Mouse (Mus musculus): Measurements from ENCODE around the gene Thsd7b.
"Not testable (repeated sequence)": the region's sequence is repeated elsewhere in the genome, so short reads cannot be mapped to it uniquely, and the experiment has no call there.

The Thsd7b gene

GRCm38 (mm10) chr1:129874355-129874754 lies 601.3 kb downstream of the Thsd7b start:
- no peak for DNase-seq

DNA sequence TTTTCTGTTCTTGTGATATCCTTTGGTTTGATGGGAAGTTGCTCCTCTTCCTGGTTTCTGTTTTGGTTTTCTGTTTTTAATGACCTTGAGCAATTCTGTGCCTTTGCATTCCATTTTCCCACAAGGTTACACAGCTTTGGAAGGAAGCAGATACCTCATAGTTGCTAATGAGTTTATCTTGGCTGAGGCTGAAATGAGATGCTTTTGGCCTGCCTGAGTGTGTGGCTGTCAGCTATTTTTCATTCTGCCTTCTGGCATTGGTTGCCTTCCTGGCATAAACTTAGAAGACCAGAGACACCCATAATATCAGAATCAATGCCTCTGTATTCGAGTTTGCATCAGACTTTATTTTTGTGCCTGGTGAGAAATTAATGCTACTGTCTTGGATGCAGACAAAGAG lies 614.8 kb downstream of the Thsd7b start:
- DNase-seq = no peak

- DNase-seq = no peak
Observed at GRCm38 (mm10) chr1:129898121-129898520, 625.0 kb downstream of the Thsd7b start.

DNA sequence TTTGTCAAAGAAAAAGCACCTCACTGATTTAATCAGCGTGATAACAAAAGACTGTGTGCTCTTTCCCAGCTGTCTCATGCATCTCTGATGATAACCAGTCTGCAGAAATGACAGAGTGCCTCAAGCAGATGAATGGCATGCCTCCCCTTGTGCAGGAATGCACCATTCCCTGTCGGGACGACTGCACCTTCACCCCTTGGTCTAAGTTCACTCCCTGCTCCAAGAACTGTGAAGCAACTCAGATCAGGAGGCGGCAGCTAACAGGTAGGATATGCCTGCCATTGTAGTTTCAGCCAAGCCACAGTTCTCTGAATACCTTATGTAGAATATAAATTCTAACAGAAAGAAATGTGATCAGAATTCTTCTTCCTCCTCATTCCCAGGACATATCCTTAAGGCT lies 642.4 kb downstream of the Thsd7b start:
- no peak for DNase-seq

DNA sequence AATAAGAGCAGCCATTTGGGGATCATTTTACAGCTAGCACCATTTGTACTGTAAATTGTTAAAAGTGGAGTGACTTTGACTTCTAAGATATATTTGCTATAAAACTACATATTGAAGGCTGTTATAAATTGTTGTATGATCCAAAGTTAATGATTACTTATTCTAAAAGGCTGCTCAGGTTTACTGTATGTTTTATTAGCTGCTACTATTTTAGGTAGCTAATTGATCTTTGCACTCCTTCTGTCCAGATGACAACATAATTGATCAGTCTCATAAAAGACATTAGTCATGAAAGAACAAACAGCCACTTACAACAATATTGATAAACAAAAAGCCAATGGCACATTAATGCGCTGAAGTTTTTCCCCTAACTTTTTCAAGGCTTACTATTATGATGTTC lies 644.5 kb downstream of the Thsd7b start:
- DNase-seq = no peak

DNA sequence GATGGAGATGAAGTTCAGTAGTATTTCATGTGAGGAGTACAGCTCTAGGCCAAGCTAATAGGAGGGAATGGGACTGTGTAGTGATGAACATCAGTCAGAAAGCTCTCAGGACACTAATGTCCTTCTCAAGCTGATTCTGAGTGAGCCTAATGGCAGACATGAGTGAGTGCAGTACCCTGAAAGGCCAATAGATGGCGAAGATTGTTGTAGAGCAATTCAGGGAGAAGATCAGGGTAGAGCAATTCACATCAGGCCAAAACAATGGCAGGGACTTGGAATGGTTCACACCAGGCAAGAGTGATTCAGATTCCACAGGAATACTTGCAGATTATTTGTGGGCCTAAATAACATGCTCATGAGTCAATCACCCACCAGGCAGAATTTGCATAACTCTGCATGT lies 646.3 kb downstream of the Thsd7b start:
- DNase-seq = no peak

DNA sequence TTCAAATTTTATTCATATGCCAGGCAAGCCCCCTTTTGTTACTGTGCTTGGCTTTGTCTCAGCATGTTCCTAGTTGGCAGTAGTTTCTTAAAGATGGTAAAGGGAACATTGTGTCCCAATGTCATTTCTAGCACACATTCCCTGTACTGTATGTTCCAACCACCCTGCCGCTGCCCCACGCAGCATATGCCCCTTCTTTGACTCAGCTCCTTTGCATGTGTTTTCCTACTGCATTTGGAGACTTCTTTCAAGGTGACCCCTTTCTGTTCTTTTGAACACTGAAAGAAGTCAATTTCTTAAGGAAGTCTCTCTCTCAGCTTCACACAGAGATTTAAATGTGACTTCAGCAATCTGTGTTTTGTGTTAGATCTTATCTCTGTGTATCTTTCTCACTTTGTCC lies 657.9 kb downstream of the Thsd7b start:
- DNase-seq = no peak

DNA sequence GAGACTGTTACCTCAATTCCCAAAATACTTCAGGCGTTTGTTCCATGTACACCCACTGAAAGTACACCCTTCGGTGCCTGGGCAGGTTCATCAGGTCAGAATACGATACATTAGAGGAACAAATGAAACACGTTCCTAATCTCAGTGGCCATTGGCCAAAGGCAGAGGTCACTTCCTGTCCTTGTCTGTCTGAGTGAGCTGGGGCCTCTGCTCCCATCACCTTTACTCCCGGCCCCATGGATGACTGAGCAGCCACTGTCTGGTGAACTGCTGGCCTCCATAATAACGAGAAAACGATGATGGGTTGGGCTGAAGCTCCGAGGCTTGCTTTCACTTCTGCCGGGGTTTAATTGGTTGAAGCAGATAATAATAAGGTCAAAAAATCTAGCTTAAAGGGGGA lies 670.0 kb downstream of the Thsd7b start:
- DNase-seq = no peak

GRCm38 (mm10) chr1:129947026-129947425 lies 673.9 kb downstream of the Thsd7b start:
- no peak for DNase-seq

DNA sequence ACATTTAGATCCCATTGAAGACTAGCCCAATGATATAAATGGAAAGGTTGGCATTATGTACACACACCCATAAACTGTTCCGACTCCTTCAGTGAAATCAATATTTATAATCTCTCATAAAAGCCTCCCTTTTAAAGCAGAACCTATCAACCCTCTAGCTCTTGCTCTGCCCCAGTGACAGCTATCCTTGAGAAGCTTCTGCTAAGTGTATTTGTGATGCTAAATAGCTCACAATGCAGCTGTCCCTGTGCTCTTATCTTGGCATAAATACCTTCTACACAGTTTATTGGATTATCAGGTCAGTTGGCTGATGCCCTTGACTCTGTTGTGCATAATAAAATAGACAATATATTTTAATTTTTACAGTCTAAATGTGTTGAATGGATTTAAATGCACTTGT lies 682.4 kb downstream of the Thsd7b start:
- DNase-seq = no peak

GRCm38 (mm10) chr1:129956625-129957024 lies 683.5 kb downstream of the Thsd7b start:
- no peak for DNase-seq

GRCm38 (mm10) chr1:129959352-129959751 lies 686.2 kb downstream of the Thsd7b start:
- not testable (repeated sequence) for DNase-seq

DNA sequence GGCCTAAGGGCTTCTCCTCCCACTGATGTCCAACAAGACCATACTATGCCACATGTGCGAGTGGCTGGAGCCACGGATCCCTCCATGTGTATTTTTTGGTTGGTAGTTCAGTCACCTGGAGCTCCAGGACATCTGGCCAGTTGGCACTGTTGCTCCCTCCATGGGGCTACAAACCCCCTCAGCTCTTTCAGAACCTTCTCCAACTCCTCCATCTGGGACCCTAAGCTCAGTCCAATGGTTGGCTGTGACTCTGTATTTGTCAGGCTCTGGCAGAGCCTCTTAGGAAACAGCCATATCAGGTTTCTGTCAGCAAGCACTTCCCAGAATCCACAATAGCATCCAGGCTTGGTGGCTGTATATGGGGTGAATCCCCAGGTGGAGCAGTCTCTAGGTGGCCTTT lies 690.1 kb downstream of the Thsd7b start:
- DNase-seq = no peak

GRCm38 (mm10) chr1:129989247-129989646 lies 716.1 kb downstream of the Thsd7b start:
- DNase-seq = not testable (repeated sequence)

DNA sequence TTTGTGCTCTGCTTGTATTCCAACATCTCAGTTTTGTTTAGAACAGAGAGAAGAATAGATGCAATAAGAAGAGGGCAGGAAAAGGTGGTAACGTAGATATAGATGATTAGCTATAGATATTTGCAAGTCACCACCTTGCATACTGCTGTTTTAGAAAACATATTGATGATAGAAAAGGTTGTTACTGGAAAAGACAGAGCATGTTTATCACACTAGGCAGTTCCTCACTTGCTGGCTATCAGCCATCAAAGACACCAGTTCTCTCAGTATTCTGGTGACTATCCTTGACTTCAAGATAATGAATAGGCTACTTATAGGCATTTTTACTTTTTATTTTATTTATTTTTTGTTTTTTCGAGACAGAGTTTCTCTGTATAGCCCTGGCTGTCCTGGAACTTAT lies 717.7 kb downstream of the Thsd7b start:
- DNase-seq = no peak

- DNase-seq = no peak
Observed at GRCm38 (mm10) chr1:130055012-130055411, 781.9 kb downstream of the Thsd7b start.

- DNase-seq = no peak
Observed at GRCm38 (mm10) chr1:130062105-130062504, 789.0 kb downstream of the Thsd7b start.

DNA sequence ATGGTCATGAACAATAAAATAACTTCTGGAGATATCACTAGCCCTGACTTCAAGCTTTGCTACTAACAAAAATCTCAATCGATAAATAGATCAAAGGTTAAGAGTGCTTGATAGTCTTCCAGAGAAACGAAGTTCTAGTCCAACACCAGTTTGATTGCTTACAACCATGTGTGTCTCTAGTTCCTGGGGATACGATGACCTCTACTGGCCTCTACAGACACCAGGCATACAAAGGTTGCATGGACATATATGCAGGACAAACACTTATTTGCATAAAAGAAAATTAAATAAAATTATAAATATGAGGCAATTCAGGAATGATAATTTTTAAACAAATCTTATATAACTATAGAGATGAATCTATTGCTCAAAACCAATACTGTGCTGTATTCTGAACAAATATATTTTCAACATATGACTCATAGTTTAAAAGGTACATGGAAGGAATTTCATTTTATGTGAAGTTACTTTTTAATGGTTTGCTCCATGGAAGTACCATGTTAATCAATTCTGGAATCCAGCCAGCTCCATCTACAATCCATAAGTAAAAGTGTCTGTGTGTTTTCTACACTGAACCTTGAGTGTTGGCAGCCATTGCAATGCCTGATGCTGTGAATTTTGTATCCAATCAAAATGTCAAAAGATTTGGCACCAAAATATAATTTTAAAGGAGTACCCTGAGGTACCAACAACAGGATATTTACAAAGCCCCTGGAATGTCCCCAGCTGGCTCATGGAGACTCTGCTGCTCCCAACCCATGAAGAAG lies 793.3 kb downstream of the Thsd7b start:
- no peak for DNase-seq

GRCm38 (mm10) chr1:130083788-130084187 lies 810.7 kb downstream of the Thsd7b start:
- no peak for DNase-seq

- DNase-seq = no peak
Observed at GRCm38 (mm10) chr1:130085207-130085606, 812.1 kb downstream of the Thsd7b start.

GRCm38 (mm10) chr1:130085910-130086309 lies 812.8 kb downstream of the Thsd7b start:
- no peak for DNase-seq

DNA sequence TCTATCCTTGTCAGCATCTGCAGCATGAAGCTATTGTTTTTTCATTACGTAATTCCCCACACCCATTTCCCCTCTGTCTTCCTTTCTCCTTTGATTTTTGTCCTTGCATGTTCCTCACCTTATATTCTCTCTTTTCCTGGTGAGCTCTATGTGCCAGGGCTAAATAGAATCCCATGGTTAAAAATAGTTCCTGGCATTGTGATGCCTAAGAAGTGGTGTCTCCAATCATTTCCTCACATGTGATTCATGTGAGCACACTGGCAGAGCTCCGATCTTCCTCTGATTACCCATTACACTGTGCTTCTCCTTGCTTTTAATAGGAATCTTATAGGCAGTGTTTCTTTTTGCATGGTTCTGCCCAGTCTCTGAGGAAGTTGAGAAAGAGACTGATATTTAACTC lies 826.1 kb downstream of the Thsd7b start:
- no peak for DNase-seq

- DNase-seq = no peak
Observed at GRCm38 (mm10) chr1:130112580-130113314, 839.6 kb downstream of the Thsd7b start.

- DNase-seq = no peak
Observed at GRCm38 (mm10) chr1:130113549-130113948, 840.4 kb downstream of the Thsd7b start.

GRCm38 (mm10) chr1:130130901-130131300 lies 857.8 kb downstream of the Thsd7b start:
- DNase-seq = no peak
